In the genomic region with DNA sequence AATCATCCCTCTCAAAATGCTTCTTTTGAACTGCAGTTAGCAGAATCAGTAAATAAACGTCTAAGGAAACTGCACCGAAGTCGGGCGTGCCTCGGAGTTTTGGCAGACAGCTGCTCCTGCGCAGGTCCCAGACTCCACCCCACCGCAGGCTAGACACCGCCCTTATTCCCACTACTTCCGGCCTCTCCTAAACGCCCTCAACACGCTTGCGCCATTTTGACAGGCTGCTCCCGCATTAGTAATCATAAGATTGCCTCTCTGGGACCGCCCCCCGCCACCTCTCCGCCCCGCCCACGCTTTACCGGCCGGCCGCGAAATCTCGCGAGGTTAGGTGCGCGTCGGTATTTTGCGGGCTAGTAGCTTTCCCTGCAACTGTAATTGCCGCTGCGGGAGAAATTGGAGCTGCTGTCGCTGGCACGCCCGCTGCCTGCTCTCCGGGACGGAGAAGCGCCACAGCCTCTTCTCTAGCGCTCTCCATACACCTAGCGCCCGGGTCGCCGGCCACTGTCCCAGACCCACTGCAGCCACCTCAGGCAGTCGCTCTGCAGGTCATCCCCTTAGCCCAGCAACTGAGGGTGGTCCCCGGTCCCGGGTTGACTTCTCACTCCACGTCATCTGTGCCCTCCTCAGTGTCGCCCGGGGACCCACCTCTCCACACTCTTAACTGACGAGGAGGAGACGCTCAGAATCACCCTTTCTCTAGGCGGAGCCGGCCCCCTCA, we compare ENCODE assay signal across 7 mouse cellular contexts. TPM values are rescaled to one million over a fixed set of nuclear protein-coding genes. Genes with fewer than 3 reads are reported as not detected.
DNase-seq lines count a peak whose midpoint lies in the region; ATAC-seq lines count a peak whose summit lies in the region.

Gene Wdr44 (plus strand): TSS at position 330 of the 721 bp plus-strand sequence.

- no peaks in the 10 kb centered on the region for H3K36me3 ChIP-seq in embryonic facial prominence, embryonic 11.5 days (replicated peaks; ENCODE audit: control insufficient read depth, insufficient read depth, low read depth, low read length)
- H3K36me3 ChIP-seq in limb, embryonic 10.5 days, result no peaks in the 10 kb centered on the region
- H3K36me3 ChIP-seq in midbrain, embryonic 13.5 days, result no peaks in the 10 kb centered on the region

- H3K4me3 ChIP-seq in embryonic facial prominence, embryonic 11.5 days (ENCODE audit: low read depth, low read length), result peak within 1 kb of the TSS; percentile 59
- peak within 1 kb of the TSS; percentile 62 for H3K4me3 ChIP-seq in limb, embryonic 10.5 days
- H3K4me3 ChIP-seq in midbrain, embryonic 13.5 days (replicated peaks), result peak within 1 kb of the TSS; percentile 61

- H3K4me1 ChIP-seq in embryonic facial prominence, embryonic 11.5 days (ENCODE audit: control insufficient read depth, insufficient read depth, low read length), result no peaks in the 10 kb centered on the region
- H3K4me1 ChIP-seq in limb, embryonic 10.5 days, result no peaks in the 10 kb centered on the region
- no peaks in the 10 kb centered on the region for H3K4me1 ChIP-seq in midbrain, embryonic 13.5 days (replicated peaks)

- ATAC-seq in embryonic facial prominence, embryonic 11.5 days (replicated peaks; ENCODE audit: insufficient number of reproducible peaks, low FRiP score, low TSS enrichment, low read depth), result peak; percentile 99
- ATAC-seq in granulocyte monocyte progenitor cell, adult 5-6 weeks (replicated peaks; ENCODE audit: poor library complexity, severe bottlenecking), result peak; percentile 95
- ATAC-seq in midbrain, embryonic 13.5 days, result peak; percentile 99

- peak within 1 kb of the TSS; percentile 52 for H3K27ac ChIP-seq in embryonic facial prominence, embryonic 11.5 days (replicated peaks; ENCODE audit: low read depth, low read length)
- H3K27ac ChIP-seq in limb, embryonic 10.5 days, result peak within 1 kb of the TSS; percentile 81
- peak within 1 kb of the TSS; percentile 87 for H3K27ac ChIP-seq in midbrain, embryonic 13.5 days

- peak within 1 kb of the TSS; percentile 58 for H3K9ac ChIP-seq in embryonic facial prominence, embryonic 11.5 days (replicated peaks; ENCODE audit: low read length)
- peak within 1 kb of the TSS; percentile 70 for H3K9ac ChIP-seq in midbrain, embryonic 13.5 days (replicated peaks)

- no peaks in the 10 kb centered on the region for H3K9me3 ChIP-seq in embryonic facial prominence, embryonic 11.5 days (replicated peaks; ENCODE audit: control insufficient read depth, low read length)
- H3K9me3 ChIP-seq in limb, embryonic 10.5 days (replicated peaks), result no peaks in the 10 kb centered on the region
- no peaks in the 10 kb centered on the region for H3K9me3 ChIP-seq in midbrain, embryonic 13.5 days

- H3K4me2 ChIP-seq in embryonic facial prominence, embryonic 11.5 days (ENCODE audit: low read depth, low read length), result peak within 1 kb of the TSS; percentile 52
- peak within 1 kb of the TSS; percentile 59 for H3K4me2 ChIP-seq in midbrain, embryonic 13.5 days (replicated peaks)

- H3K27me3 ChIP-seq in embryonic facial prominence, embryonic 11.5 days (ENCODE audit: control insufficient read depth, insufficient read depth, low read length), result no peaks in the 10 kb centered on the region
- peaks cover 11% of the 10 kb centered on the region; the same call in 1 of the 2 replicates for H3K27me3 ChIP-seq in limb, embryonic 10.5 days (ENCODE audit: low read depth, poor library complexity, severe bottlenecking)
- H3K27me3 ChIP-seq in midbrain, embryonic 13.5 days, result no peaks in the 10 kb centered on the region

- DNase-seq in adrenal gland, postnatal 14 days, result peak; percentile 95
- DNase-seq in embryonic facial prominence, embryonic 11.5 days (ENCODE audit: low spot score), result peak; percentile 87
- peak; percentile 96 for DNase-seq in kidney, adult 11 months
- DNase-seq in limb, embryonic 10.5 days (ENCODE audit: low spot score), result peak; percentile 89
- peak; percentile 93 for DNase-seq in spleen, adult 12 weeks (ENCODE audit: low spot score)

- 13% methylated on average over 51 of the region's 51 CpGs for whole genome bisulfite sequencing in embryonic facial prominence, embryonic 11.5 days
- WGBS in limb, embryonic 10.5 days, result 3% methylated on average over 50 of the region's 51 CpGs
- WGBS in midbrain, embryonic 13.5 days, result 16% methylated on average over 51 of the region's 51 CpGs

RNA-seq across cellular contexts. Expression of gene Wdr44, which starts in this region (rescaled TPM):
- 9.8 and 10.6 TPM in 2 replicates for total RNA-seq in adrenal gland, postnatal 14 days (2021)
- polyA plus RNA-seq in embryonic facial prominence, embryonic 11.5 days (2014; fragmentation: Nextera tagmentation; extraction: Ambion mirVana), result 5.2 and 5.3 TPM in 2 replicates
- 6.4 and 6.7 TPM in 2 replicates for total RNA-seq in granulocyte monocyte progenitor cell, adult 5-6 weeks (2014; fragmentation: Nextera tagmentation)
- total RNA-seq in granulocyte monocyte progenitor cell, adult 5-6 weeks (2017), result 7.8 and 12.7 TPM in 2 replicates
- polyA plus RNA-seq in limb, embryonic 10.5 days (2016; fragmentation: Nextera tagmentation; extraction: Ambion mirVana), result 2.6 and 3.6 TPM in 2 replicates
- polyA plus RNA-seq in midbrain, embryonic 13.5 days (2015; fragmentation: Nextera tagmentation; extraction: Ambion mirVana), result 13.9 and 14.3 TPM in 2 replicates

Comparison
In these comparisons a context has a peak if more than half of its experiments do, and no peak if none do; other contexts are left out.
1. Peak in every context shown above with its lines: DNase-seq, ATAC-seq, H3K4me3 ChIP-seq and H3K27ac ChIP-seq.